Mouse (Mus musculus): ENCODE measurements around the gene Msi1. TPM values are rescaled to one million over a fixed set of nuclear protein-coding genes. Genes with fewer than 3 reads are reported as not detected.

Gene Msi1
- total and polyA plus RNA-seq, 3 experiments = 3.5 to 5.7 TPM; not detected in 1

DNA sequence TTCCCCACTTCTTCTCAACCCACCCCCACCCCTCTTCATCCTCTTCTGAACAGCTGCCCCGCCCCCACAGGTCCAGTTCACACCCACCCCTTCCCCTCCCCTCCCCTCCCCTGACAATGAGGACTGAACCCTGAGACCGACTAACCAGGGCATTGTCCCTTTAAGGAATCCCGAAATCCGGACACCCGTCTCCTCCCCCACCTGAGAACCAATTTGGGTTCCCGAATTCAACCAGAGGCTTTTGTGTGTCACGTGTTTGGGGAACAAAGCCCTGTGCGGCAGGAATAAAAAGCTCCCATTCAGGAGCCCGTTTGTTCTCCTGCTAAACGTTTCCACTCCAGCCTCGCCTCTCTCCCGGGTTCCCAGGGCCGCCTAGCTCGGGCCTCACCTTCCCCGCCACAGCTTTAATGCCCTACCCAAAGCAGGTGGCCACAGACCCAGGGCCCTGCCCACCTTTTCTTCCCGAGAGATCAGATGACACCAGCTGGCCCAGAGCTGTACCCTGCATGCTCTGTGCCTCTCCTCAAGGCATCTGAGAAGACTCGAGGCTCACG lies 25.1 kb upstream of the Msi1 start:
- Histone ChIP-seq H3K9me3 (replicated peaks; ENCODE audit: insufficient read depth, low read length) (no peaks in the 10 kb centered on the region), H3K79me2 (ENCODE audit: control insufficient read depth, insufficient read depth, low read length, poor library complexity) (no peaks in the 10 kb centered on the region), H3K4me3 (ENCODE audit: control insufficient read depth in 1 of 2, insufficient read depth in 1 of 2, low read depth in 2 of 2, low read length in 2 of 2) (no peak overlapping the region), H3K9ac (ENCODE audit: control insufficient read depth, low read depth, low read length, poor library complexity, severe bottlenecking) (no peak overlapping the region), H3K4me1 (ENCODE audit: control insufficient read depth in 1 of 2, insufficient read depth in 2 of 2, low read length in 2 of 2) (no peaks in the 10 kb centered on the region), H3K27ac (ENCODE audit: control insufficient read depth, low read depth, low read length) (no peak overlapping the region), H3K36me3 (ENCODE audit: control insufficient read depth in 1 of 2, insufficient read depth in 2 of 2, low read length in 2 of 2) (no peaks in the 10 kb centered on the region), H3K27me3 (ENCODE audit: control insufficient read depth in 1 of 2, insufficient read depth in 2 of 2, low read length in 2 of 2) (no peaks in the 10 kb centered on the region)
- no peak for DNase-seq (ENCODE audit: low read depth, low spot score)
- TF ChIP-seq CHD2 (IDR thresholded peaks at IDR 0.05; ENCODE audit: low read length) = no peak
- TF ChIP-seq UBTF (IDR thresholded peaks at IDR 0.05; ENCODE audit: borderline replicate concordance, insufficient read depth, low read depth, low read length) = no peak
- no peak for TF ChIP-seq GABPA (IDR thresholded peaks at IDR 0.05; ENCODE audit: low read depth, low read length)
- no peak for TF ChIP-seq MYB (IDR thresholded peaks at IDR 0.05; ENCODE audit: low read depth, low read length)
- TF ChIP-seq KAT2A (conservative IDR thresholded peaks at IDR 0.05; ENCODE audit: low read depth, low read length) = no peak
- no peak for TF ChIP-seq MXI1 (IDR thresholded peaks at IDR 0.05; ENCODE audit: low read depth, low read length)
- TF ChIP-seq JUND (IDR thresholded peaks at IDR 0.05; ENCODE audit: low read depth, low read length) = no peak
- TF ChIP-seq MAZ (IDR thresholded peaks at IDR 0.05; ENCODE audit: low read depth, low read length) = no peak
- no peak for TF ChIP-seq MAX (IDR thresholded peaks at IDR 0.05; ENCODE audit: low read length)

DNA sequence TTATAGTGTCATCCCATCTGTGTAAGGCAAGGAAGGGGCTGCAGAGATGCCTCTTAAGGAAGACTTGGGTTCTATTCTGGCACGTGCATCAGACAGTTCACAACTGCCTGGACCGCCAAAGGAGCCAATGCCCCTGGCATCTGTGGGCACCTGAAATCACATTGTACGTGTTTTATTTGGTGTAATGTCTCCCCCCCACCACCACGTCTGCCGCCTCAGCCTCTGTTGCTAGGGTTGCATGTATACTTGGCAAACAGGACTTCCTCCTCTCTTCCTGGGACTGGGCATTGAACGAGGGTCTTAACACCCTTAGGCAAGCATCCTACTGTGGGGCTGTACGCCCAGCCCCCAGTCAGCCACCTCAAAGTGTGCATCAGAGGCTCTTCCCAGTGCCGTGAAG lies 24.2 kb upstream of the Msi1 start:
- no peak overlapping the region for H3K9ac ChIP-seq (ENCODE audit: control insufficient read depth, low read depth, low read length, poor library complexity, severe bottlenecking)
- H3K79me2 ChIP-seq (ENCODE audit: control insufficient read depth, insufficient read depth, low read length, poor library complexity) = no peaks in the 10 kb centered on the region
- TF ChIP-seq POLR2AphosphoS5 (IDR thresholded peaks at IDR 0.05; ENCODE audit: borderline replicate concordance, low read depth, low read length) = no peak
- no peak for TF ChIP-seq KAT2A (conservative IDR thresholded peaks at IDR 0.05; ENCODE audit: low read depth, low read length)
- TF ChIP-seq HCFC1 (IDR thresholded peaks at IDR 0.05; ENCODE audit: low read depth, low read length) = no peak
- TF ChIP-seq MAZ (IDR thresholded peaks at IDR 0.05; ENCODE audit: low read depth, low read length) = no peak
- no peak for TF ChIP-seq UBTF (IDR thresholded peaks at IDR 0.05; ENCODE audit: borderline replicate concordance, insufficient read depth, low read depth, low read length)
- TF ChIP-seq GABPA (IDR thresholded peaks at IDR 0.05; ENCODE audit: low read depth, low read length) = no peak
- no peak for TF ChIP-seq CHD1 (IDR thresholded peaks at IDR 0.05; ENCODE audit: low read depth, low read length)
- TF ChIP-seq POLR2A (IDR thresholded peaks at IDR 0.05; ENCODE audit: control insufficient read depth in 1 of 2, insufficient read depth in 1 of 2, low read depth in 1 of 2, low read length in 2 of 2, poor library complexity in 1 of 2) = no peak
- TF ChIP-seq SMC3 (IDR thresholded peaks at IDR 0.05; ENCODE audit: low read depth, low read length) = no peak
- no peak for TF ChIP-seq EP300 (IDR thresholded peaks at IDR 0.05; ENCODE audit: low read depth in 1 of 2, low read length in 2 of 2)
- no peak for TF ChIP-seq BHLHE40 (IDR thresholded peaks at IDR 0.05; ENCODE audit: borderline replicate concordance, low read depth, low read length)
- no peak overlapping the region for H3K27ac ChIP-seq (ENCODE audit: control insufficient read depth, low read depth, low read length)
- H3K4me1 ChIP-seq (ENCODE audit: control insufficient read depth in 1 of 2, insufficient read depth in 2 of 2, low read length in 2 of 2) = no peaks in the 10 kb centered on the region
- H3K9me3 ChIP-seq (replicated peaks; ENCODE audit: insufficient read depth, low read length) = no peaks in the 10 kb centered on the region
- DNase-seq (ENCODE audit: low read depth, low spot score) = no peak
- H3K27me3 ChIP-seq (ENCODE audit: control insufficient read depth in 1 of 2, insufficient read depth in 2 of 2, low read length in 2 of 2) = no peaks in the 10 kb centered on the region
- H3K4me3 ChIP-seq (ENCODE audit: control insufficient read depth in 1 of 2, insufficient read depth in 1 of 2, low read depth in 2 of 2, low read length in 2 of 2) = no peak overlapping the region
- H3K36me3 ChIP-seq (ENCODE audit: control insufficient read depth in 1 of 2, insufficient read depth in 2 of 2, low read length in 2 of 2) = no peaks in the 10 kb centered on the region

All from MEL (cell line).